Mouse (Mus musculus) spleen, adult 18-20 months (tissue): ENCODE data around the gene Kncn.

Experiments used
- DNase-seq, 2 experiments: peaks; one replicate each; pipeline ENCODE4 v3.0.0; 2022; ENCODE audit warnings: mixed read lengths in 2 of 2

The Kncn gene

DNA sequence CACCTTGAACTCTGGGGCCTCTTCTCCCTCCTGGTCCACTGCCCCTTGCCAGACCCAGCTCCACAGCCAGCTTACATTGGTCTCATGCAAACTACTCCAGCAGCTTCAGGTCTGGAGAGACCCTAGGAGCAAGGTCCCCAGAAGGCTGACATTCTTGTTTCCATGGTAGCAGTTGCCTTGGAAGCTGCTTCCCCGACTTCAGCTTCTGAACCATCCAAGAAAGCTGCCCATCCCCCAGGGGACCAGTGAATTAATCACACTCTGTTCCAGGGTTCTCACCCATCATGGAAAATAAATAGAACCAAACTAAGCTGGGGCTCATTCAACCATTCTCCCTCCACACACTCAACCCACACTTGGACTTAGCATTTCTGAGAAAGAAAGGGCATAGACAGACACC, 3.0 kb upstream of the Kncn start:
- DNase-seq, result no peak

DNA sequence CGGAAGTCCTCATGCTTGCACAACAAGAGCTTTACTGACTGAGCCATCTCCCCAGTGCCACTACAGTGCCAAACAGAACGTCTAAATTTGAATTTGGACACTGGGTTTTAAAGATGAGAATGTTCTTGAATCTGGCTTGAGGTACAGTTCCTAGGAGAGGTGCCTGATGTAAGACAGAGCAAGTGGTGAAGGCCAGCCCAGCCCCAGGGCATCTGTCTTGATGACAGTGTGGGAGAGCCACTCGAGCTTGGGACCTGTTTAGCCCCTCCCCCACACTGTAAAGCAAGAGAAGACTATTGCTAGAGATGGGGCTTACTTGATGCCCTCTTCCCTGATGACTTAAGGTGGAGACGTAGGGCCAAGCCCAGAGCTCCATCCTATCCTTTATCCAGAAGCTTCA, 2.0 kb upstream of the Kncn start:
- DNase-seq, result no peak

DNA sequence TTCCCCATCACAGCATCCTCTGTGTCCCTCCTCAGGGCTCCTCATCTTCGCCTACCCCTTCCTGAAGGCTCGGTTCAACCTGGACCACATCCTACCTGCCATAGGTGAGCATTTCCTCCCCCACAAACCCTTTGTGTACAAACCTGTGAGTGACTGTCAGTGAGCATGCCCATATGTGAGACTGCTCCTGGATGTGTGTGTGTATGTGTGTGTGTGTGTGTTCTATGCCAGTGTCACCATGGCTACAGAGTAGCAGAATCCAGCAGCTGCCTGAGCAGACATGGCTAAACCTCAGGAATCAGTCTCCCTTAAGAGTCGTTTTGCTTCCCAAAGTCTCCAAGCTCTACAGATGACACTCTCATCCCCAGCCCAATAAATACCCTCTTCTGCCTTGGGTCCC, 1.6 kb downstream of the Kncn start:
- DNase-seq, result no peak

GRCm38 (mm10) chr4:115886875-115887274, 2.7 kb downstream of the Kncn start:
- no peak for DNase-seq

GRCm38 (mm10) chr4:115890066-115890465, 5.9 kb downstream of the Kncn start:
- DNase-seq, result no peak

DNA sequence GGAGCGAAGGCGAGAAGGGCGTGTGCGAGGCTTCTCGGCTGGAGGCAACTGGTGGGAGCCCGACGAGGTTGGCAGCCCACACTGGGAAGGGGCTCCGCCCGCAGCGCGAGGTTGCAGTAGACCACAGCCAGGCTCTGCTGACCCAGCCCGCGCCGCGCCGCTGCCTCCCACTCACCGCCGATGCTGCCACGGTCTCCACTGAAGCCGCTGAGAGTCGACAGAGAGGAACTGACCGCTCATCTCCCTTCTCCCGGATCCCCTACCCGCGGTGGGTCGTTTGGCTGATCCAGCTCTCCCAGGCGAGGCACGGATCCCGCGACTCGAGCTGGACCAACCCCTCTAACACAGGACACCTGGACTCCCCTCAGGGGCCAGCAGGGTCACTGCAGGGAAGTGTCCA, 6.4 kb downstream of the Kncn start, which contains the start of gene 6430628N08Rik:
6430628N08Rik (plus strand) TSS at position 113 of the 400 bp plus-strand sequence.
- DNase-seq, result no peak

GRCm38 (mm10) chr4:115894281-115894680, 10.1 kb downstream of the Kncn start:
- no peak for DNase-seq

- no peak for DNase-seq
These were observed 13.9 kb downstream of the Kncn start for GRCm38 (mm10) chr4:115897901-115898631.

- DNase-seq, result peak; percentile 24 to 76
These were observed 18.6 kb downstream of the Kncn start for GRCm38 (mm10) chr4:115902816-115903215.

DNA sequence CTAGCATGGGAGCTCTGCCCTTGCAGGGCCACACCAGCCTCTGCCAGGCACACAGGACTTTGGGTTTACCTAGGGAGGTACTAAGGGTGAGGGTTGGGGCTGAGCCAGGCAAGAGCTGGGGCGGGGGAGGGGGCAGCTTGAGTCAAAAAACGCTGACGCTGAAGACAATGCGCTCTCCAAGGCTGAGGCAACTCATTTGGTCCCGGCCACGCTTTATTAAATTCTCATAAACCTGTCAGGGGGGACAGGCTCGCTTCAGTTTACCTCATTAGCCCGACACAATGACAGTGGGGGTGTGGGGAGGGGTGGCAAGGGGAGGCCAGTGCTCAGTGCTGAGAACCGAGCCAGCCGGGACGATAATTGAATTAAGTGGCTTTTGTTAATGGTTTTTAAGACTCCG, 20.2 kb downstream of the Kncn start:
- no peak for DNase-seq

DNA sequence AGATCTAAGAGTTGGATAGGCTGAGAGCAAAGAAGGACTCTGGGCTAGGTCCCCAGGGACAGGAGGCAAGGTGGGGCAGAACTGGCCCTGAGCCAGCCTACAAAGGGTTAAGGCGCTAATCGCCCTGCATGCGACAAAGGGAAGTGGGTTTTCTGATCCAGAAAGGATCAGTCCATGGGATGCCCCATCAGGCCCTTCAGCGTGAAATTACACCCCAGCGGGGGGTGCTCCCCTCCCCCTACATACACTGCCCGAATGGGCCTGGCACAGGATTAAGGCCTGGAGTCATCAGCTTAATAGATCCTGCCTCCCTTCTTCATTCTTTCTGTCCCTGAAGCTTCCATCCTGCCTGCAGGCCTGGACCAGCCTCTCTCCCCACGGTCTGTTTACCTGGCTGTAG, 21.5 kb downstream of the Kncn start:
- DNase-seq, result no peak

DNA sequence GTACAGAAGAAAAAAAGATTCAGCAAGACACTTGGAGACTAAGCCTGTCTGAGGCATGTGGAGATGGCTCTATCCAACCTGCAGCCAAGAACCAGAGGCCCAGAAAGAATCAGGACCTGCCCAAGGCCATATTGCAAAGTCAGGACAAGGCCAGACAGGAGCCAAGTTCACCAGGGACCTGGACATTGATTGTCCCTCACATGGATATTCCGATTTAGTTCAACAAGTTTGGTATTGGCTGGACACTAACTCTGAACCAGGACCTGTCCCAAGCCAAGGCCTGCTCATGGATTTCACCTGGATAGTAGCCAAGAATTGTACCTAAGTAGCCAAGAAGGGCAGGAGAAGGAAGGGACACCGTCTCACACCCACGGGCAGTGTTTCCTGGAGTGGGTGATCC, 22.6 kb downstream of the Kncn start:
- no peak for DNase-seq

DNA sequence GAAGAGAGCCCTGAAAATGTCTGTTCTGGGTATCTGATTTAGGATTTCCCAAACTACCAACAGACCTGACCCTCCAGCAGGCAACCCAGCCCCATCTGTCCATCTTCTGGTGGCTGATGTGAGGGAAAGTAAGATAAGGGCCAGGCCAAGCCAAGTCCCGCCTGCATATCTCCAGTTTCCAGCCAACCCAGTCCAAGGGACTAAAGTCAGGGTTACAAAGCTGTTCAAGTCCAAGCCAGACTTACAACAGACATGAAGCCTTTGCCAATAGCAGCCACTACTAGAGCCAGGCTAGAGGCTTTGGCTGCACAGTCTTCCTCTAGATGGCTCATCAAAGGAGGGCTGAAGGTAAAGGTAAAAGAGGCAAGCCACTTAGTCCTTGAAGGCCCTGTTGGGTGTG, 23.8 kb downstream of the Kncn start:
- no peak for DNase-seq

DNA sequence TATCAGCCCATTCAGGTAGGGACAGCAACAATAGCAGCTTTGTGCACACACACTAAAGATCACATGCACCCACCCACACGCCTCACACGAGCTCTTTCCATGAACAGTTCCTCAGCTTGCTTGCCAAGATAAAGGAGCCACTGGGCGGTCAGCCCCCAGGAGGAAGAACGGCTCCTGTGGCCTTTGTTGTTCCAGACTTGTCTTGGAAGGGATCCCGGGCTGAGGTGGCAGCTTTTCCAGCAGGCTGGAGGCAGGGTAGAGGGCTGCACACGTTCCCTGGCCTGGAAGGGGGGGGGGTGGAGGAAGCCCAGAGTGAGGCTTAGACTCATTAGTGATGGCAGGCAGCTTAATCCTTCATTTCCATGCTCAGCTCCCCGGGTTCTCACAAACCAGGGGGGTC, 24.4 kb downstream of the Kncn start:
- DNase-seq, result no peak

DNA sequence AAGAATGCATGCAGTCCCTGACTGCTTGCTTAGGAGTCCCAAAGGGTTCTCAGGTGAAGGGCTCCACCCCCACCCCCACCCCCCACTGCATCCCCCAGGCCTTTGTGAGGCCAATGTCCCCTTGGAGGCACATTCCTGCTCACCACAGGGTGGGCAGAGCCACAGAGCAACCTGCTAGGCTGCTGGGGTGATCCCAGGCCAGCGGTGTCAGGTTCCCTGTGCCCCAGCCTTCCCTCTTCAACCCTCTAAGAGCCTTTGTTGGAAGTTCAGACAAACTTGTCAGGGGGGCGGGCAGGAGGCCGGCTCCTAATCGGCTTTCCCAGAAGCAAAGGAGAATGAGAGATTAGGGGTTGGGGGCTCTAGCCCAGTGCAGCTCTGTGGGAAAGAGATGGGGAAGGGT, 27.4 kb downstream of the Kncn start:
- no peak for DNase-seq

DNA sequence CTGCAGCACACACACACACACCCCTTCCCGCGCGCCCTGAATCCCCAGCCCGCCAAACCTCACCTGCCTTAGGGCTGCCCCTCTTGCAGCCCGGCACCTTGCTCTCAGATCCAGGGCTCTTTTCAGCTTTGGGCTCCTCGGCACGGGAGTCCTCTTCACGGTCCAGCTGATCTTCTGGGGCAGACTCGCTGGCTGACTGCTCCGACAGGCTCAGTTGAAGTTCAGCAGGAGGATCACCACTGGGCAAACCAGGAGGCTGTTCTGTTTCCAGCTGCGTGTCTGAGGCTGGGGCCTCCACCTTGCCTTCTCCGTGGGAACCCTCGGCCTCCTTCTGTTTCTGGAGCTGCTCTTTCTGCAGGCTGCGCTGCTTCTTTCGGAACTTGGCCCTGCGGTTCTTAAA, 35.7 kb downstream of the Kncn start:
- no peak for DNase-seq

- no peak for DNase-seq
These were observed 38.5 kb downstream of the Kncn start for GRCm38 (mm10) chr4:115922688-115923087.

- no peak for DNase-seq
These were observed 39.2 kb downstream of the Kncn start for GRCm38 (mm10) chr4:115923262-115923880.

DNA sequence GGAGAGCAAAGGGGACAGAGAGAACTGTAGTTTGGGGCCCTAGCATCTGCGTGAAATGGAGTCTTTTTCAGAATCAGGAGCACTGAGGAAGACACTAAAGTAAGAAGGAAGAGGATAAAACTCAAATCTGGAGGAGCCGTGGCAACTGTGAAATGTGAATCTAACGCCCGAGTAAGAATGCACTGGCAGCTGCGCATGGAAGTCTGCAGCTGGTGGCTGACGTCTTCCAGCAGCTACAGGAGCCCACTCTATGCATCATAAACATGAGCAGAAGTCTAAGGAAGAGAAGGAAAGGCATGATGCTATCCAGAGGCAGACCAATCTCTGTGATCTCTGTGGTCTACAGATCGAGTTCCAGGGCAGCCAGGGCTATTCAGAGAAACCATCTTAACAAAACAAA, 43.4 kb downstream of the Kncn start:
- DNase-seq, result no peak

DNA sequence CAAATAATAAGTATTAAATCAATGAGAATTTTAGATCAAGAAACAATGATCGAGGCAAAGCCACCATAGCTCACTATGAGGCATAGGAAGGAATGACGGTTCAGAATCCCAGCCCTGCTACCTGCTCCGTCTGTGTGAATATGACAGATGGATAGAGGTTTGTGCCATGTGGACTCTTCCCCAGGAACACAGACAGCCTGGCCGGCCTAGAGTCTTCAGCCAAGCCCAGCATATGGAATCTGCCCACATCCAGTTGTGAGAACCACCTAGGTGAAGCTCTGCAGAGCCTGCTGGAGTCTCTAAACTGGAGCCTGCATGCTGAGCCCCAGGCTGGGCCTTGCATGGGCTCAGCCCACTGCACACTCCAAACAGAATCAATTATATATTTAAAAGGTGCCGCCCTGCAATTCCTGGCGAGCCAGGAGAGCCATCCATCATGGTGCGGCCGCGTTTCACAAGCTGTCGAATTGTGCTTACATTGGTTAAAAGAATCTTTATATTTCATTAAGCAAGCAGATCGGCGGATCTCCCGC, 47.4 kb downstream of the Kncn start:
- no peak for DNase-seq

DNA sequence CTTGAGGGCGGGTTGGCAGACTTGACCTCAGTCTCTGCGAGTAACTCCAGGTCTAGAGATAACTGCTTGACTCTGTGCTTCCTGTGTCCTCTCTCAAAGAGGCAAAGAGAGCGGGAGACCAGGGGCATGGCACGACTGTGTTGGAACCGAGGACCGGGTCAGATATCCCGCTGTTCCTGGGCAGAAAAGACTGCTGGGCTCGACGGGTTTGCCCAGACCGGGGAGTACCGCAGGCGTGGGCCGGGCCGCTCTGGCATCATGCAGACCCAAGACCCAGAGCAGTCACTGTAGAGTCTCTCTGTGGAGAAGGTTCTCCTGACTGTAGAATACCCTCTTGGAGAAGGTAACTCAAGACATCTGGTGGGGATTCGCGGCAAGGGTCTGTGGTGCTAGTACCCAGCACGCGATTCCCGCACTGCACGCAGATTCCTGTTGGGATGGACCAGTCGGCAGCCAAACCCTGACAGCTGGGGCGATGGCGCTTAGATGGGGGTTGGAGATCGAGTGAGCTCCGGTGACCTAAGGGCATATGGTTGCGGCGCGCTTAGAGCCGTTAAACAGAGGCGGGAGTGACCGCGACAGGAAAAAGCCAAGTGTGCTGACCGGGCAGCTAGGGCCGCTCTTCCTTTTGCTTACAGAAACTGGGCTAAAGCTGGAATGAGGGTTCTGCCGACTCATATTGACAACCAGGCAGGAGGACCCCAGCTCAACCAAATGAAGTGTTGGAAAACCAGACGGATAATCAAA, 51.8 kb downstream of the Kncn start:
- peak in 1 of 2 experiments; percentile 5 for DNase-seq

DNA sequence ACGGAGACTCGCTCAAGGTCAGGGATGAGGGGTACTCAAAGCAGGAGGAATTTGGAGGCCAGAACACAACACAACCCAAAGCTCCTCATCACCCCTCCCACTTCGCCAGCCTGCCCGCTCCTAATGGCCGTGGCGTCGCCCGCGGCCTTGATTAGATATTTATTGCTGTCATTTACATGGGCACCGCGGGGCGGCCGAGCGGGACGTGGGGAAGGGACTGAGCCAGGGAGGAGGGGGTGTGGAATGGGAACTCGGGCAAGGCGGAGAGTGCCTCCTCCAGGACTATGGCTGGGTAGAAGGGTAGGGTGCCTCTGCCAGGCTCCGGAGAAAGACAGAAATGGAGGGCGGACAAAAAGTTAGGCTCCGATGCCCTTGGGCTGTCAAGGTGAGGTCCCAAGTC, 52.4 kb downstream of the Kncn start:
- DNase-seq, result no peak

GRCm38 (mm10) chr4:115937061-115937976, 53.1 kb downstream of the Kncn start:
- DNase-seq, result no peak
